Mouse (Mus musculus) natural killer cell, adult 2 months (primary cell): ENCODE results near the gene Gins1.
"Not testable (repeated sequence)": the region's sequence is repeated elsewhere in the genome, so short reads cannot be mapped to it uniquely, and the experiment has no call there.

Source experiments
- DNase-seq, 2 experiments: peaks; one replicate each; pipeline ENCODE4 v3.0.0; 2022; ENCODE audit warnings: low spot score in 2 of 2

Gene Gins1

DNA sequence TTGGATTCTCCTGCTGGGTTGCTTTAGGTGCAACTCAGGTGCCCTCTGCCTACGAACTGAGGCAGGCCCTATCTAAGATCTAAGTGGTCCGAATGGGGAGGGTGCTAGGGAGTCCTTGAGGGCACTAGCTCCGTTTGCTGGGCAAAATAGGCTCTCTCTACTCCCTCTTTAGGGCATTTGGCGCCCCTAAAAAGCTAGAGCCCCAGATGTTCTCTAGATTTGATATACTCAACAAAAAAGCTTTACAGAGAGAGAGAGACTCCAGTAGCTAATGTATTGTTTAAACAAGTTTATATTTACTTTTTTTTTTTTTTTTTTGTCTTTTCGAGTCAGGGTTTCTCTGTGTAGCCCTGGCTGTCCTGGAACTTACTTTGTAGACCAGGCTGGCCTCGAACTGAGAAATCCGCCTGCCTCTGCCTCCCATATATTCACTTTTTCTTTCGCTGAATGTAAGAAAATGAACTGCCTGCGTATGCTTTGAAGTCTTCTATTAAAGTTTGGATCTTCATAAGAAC lies at the start of gene Gins1:
Gins1 (plus strand) TSS at position 465 of the 515 bp plus-strand sequence.
- DNase-seq = no peak

DNA sequence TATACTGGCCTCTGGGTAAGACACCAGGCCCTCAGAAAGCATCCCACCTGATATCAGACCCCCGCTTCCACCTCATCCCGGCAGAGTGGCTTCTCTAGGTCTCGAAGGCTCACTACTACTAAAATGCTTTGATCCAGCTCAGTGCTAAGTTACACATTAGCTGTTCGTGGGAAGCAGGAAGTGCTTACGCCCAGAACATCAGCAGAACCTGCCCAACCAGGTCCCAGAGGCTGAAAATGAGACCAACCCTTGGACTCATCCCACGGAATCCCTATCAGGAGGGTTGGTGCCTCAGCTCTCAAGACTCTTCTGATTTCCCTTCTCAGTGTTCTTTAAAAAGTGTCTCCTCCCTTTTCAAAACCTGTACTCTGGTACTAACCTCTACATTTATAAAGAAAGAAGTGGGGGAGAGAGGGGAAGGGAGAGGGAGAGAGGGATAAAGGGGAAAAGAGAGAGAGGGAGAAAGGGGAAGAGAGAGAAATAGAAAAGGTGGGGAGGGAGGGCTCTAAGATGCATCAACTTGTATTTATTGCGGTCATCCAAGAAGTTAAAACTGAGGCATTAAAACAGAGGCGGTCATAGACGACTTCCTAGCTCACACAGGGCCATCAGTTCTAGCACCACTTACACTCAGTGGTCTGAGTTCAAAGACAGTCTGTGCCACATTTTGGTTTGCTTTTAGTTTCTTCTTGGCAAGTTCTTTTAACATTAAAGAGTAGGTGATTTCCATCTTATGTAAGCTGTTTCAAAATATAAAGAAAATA lies 46.3 kb upstream of the Gins1 start:
- no peak for DNase-seq

DNA sequence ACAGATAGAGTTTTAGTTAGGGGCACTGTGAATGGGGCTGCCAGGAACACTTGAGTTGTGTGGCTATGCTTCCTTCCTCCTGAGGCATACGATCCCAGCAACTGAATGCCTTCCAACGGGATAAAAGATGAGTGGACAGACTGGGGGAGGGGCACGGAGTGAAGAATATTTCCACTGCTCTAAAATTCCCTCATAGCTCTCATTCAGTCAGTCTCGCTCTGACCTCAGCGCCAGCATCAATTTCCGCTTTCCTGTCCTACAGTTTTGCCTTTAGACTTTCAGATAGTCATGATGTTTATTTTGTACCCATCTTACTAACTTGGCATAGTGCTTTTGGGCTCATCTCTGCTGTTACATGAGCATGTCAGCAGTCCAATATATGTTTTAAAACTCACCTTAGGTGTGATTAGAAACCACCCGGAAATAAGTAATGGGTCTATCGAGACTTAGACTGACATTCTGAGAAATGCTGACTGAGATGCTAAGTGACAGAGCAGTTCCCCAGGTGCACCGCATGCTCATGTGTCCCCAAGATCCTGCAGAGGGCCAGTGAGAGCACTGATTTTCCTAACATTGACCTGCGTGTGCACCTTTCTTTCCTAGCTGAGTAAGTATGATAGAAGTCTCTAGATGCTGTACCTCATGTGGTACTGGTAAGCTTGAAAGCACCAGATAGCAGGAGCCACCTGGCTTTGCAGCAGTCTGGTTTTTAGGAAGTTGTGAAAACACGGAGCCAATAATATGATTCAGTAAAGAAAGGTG lies 45.3 kb upstream of the Gins1 start:
- no peak for DNase-seq

DNA sequence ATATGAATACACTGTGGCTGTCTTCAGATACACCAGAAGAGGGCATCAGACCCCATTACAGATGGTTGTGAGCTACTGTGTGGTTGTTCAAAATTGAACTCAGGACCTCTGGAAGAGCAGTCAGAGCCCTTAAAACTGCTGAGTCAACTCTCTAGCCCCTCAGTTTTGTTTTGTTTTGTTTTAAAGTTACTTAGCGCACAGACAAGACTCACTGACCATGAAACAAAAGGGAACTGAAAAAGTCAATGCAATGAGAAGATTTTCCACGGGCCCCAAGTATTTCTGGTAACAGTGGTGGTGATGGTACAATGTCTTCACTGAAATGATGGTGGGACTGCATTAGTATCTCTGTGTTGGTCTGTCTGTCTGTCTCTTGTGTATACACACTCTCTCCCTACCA lies 44.1 kb upstream of the Gins1 start:
- DNase-seq = no peak

DNA sequence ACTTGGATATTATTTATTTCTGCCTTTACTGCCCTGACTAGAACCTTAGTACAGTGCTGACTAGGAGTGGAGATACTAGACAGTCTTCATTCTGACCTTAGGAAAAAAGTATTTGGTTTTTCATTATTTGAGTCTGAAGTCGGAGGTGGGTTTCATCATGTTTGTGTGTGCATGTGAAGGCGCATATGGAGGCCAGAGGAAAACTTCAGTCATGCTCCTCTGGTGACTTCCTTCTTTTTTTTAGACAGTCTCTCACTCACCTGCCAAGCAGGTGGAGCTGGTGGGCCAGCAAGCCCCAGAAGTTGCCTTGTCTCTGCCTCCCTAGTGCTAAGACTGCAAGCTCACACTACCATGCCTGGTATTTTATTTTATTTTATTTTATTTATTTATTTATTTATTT lies 38.2 kb upstream of the Gins1 start:
- no peak for DNase-seq

DNA sequence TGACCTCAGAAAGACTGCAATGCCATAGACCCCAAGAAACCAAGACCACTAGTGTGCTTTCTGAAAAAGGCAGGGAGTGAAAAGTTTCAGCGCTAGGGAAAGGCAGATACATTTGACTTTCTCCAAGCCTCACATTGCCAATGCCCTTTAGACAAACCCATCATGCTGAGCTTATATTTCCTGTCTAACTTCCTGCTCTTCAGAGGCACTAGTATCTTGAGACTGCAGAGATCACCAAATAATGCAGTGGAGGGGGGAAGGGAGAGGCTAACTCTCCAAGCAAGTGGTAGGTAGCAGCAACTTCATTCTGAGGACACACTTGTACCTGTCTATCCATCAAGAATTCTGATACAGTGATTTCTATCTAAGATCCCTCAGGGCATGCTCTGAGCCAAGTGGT lies 35.8 kb upstream of the Gins1 start:
- peak; percentile 2 to 8 for DNase-seq

DNA sequence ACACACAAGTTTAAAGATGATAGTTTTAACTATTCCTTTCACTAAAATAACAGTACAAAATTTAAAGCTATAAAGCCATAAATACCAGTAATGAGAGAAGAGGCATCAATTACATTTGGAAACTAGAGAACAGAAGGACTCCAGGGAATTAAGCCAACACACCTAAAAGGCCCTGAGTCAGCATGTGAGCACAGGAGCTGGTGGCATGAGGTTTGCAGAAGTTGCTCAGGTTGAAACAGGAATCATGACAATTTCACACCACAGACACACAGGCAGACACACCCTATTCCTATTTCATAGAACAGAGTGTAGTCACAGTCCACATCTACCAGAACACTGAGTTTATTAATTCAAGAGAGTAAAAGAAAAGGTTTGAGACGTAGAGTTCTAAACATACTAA lies 30.7 kb upstream of the Gins1 start:
- DNase-seq = no peak

DNA sequence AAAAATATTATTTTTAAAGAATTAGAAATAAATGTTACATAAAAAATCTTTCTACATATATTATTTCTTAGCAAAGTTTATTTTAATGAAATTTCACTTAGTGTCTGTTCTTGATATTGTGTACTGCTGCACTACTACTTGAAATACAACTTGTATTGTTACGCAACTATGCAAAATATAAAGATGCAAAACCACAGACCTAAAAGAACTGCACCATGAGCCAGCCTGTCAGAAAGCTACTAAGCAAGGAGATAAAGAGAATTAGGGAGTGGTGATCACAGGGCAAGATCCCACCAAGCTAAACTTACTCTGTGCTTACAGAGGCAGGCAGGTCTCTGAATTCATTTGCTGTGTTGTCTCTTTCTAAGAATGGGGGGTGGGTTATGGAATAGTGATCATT lies 30.0 kb upstream of the Gins1 start:
- DNase-seq = no peak

DNA sequence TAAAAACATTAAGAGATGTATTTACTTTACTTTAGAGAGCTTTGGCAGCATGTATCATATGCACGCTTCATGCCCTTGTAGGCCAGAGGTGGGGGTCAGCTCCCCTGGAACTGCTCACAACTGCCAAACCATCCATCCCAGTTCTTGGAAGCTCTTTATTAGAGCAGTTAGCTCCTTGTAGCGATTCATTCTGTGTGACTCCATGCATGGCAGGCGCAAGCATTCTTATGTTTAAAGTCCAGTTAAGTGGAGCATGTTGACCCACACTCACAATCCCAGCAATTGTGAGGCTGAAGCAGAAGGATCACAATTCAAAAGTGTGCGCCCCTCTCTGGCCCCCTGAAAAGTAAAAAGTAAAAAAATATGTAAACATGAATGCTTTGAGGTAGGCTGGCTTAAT lies 27.6 kb upstream of the Gins1 start:
- no peak for DNase-seq

DNA sequence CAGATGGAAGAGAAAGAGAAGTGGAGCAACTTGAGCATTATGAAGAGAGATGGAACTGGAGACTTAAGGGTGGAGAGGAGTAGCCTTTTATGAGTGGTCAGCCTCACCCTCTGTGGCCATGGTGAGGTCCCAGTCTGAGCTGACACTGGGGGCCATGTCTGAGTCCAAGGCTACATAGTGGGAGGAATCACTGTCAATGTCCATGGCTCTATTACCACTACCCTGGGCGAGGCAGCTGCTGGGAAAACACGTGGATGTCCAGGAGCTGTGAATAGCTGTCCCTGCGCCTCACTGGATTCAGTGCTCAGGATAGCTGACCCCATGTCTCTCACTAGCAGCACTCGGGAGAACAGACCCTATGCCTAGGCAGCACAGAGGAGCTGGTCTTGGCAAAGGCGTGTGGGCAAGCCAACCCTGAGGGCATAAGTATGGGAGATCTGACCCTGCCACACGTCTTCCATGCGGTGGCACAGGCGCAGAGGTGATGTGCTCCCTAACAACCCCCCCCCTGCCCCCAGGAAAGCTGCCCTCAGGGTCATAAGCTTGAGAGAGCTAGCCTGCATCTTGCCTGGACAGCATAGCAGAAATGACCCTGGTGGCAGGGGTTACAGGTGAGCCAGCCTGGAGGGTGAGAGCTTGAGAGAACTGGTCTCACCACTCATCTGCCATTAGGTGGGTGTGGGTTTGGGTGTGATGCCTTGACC lies 21.0 kb upstream of the Gins1 start:
- DNase-seq = no peak

DNA sequence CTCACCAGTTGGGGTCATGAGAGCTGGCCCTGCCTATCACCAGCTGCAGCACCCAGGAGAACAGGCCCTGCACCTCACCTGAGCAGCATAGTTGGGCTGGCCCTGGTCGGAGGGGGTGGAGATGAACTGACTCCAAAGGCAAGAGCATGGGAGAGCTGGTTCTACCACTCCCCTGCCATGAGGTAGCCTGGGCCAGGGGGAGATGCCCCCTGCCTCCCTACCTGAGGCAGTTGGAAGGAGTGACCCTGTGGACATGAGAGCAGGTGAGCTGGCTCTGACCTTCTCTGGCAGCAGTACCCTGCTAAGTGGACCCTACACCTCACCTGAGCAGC lies 20.5 kb upstream of the Gins1 start:
- no peak for DNase-seq

DNA sequence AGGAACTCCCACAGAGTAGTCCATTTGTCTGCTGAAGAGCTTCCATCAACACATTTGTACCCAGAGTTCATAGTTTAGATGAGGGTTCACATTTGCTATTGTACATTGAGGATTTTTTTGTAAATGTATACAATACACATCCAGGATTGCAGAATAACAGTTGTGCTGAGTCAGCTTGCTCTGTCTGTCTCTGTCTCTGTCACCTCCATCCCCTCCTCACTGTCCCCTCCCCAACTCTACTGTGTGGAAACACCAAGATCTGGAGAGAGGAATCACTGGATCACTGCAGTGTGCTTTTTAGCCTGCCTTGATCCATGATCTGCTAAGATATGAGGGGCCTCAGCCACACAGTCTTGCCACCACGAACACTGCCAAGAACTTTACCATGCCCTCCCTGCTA lies 19.4 kb upstream of the Gins1 start:
- DNase-seq = no peak

DNA sequence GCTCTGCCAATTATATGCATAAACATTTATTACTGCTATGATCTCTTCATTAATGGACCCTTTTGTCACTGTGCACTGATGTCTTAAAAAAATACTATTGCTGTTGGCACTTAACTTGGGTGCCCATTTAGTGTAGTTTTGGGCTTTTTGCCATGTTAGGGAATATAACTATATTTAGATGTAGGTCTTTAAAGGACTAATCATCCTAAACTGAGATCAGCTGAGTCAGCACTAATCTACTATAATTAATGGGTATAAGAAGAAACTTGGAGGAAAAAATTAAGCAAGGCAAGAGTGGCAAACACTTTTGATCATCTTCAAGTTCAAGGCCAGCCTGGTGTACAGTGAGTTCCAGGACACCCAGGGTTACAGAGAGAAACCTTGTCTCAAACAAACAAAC lies 18.9 kb upstream of the Gins1 start:
- DNase-seq = no peak

DNA sequence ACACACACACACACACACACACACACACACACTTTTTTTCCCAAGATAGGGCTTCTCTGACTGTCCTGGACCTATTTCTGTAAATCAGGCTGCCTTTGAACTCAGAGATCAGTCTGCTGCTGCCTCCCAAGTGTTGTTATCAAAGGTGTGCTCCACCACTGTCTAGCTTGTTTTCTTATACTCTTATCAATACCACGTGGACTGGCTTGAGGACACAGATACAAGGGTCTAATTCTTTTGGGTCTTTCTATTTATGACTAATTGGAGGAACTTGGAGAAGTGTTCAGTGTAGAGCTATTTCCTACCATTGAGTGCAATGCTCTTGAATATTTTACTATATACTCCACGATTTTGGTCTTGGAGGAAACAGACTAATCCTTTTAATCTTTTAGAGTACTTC lies 17.8 kb upstream of the Gins1 start:
- DNase-seq = no peak

DNA sequence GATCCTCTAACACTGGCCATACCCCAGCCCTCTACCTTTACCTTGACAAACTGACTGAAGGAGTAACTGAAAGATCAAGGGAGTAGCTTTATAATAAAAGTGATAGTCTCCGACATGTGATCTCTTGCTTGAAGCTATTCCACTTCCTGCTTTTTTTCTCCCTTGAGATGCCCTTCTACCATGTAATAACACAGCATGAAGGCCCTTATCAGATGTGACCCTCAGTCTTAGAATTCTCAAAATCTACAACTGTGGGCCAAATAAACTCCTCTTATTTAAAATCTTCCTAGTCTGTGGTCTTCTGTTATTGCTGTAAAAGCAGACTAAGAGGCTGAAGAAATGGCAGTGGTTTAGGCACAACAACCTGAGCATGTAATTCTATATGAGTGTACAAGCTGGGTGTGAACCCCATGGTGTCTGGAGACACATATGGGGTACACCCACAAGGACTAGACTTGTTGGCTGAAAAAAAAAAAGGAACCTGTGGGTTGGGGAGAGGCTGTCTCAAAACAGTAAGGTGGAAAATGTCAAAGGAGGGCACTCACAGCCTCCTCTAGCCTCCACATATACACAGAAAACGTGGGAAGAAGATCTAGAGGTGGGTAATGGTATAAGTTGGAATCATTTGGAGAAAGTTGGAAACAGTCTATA lies 10.5 kb upstream of the Gins1 start:
- no peak for DNase-seq

DNA sequence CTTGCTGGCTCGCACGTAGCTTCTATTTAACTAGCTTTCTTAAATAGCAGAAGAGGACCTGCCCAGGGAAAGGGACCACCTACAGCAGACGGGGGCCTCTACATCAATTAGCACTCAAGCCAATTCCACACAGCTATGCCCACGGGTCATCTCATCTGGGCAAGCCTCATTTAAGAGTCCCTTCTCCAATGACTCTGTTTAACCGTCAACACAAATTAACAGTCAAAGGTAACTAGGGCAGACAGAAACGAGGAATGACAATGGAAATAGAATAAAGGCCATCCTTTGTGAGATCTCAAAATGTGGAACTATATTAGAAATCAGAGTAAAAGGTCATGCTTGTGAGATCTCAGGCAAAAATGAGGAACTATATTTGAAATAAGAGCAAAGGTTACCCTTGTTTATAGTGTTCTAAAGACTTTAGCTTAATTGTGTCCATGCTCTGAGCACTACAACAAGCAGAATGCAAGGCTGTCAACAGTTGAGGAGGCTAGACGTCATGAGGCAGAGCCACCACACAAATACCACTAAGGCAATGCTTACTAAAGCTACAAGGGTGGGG lies 9.4 kb upstream of the Gins1 start:
- no peak for DNase-seq

DNA sequence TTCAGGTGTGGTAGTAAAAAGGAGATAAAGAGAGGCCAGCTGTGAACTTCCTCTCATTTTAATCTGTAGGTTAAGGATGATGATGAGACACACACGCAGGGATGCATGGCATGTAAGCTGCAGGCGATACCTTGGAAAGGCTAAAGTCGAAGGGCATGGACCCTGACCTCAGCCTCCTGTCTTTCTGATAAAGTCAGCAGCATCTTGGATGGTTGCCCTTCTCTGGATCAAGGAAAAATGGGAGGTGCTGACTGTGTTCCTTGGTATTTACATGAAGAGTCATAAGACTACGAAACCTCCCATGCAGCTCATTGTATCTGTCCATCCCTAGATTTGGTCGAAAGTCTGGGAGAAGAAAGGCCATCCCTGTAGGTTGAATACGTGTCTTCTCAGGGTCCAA lies 4.9 kb upstream of the Gins1 start:
- no peak for DNase-seq

DNA sequence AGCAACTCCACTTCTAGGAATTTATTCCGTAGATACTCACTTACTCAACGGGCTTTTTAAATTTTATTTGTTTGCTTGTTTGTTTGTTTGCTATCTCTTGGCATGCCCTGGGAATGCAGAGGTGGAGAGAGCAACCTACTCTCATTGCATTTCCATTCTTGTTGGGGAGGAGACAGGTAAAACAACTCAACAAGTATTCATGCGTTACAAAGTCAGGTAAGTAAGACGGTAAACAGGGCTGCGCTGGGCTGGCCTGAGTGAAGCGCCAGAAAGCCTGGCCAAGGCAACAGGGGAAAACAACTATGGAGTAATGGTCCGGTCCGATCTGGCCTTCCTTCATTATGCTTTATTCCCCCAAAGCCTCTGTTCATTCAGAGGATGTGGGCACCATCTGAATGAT lies 2.9 kb upstream of the Gins1 start:
- no peak for DNase-seq

DNA sequence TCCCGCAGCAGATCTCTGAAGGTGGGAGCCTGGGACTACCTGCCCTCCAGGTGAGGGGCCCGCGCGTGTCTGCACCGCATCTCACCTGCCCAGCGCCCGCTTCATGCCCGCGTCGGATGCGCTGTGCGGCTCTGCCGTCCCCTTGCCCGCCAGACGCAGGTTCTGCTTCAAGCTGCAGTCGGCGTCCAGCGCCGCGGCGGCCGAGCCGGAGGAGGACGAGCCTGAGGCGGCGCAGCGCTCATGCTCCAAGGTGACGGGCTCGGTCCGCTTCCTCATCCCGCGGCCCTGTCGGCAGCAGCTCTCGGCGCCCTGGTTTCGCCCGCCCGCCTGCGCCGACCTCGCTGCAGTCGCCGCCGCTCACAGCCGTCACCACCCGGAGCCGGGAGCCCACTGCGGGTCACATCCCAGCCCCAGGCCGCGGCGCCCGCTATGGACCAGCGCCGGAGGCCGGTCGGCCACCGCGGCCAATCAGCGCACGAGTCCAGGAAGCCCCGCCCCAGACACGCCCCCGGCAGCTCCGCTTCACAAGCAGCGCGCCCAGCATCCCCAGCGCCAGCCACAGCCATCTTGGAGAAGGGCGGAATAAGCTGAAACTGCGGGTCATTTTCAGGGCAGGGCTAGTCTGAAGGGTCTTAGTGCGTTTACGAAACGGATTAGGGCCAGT lies 796 bp upstream of the Gins1 start, which contains the start of gene Abhd12:
Abhd12 (minus strand) TSS at position 470 of the 664 bp plus-strand sequence.
- peak; percentile 95 to 96 for DNase-seq

DNA sequence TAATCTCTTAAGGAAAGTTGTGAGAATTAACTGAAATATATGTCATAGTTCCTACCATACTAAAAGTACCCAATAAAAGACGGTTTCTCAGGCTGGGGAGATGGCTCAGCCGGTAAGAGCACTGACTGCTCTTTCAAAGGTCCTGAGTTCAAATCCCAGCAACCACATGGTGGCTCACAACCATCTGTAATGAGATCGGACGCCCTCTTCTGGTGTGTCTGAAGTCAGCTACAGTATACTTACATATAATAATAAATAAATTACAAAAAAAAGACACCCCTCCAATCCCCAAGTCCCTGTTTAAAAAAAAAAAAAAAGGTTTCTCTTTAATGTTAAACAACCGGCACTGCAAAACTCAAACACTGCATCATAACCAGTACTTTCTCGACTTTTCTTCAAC lies 3.7 kb downstream of the Gins1 start:
- DNase-seq = not testable (repeated sequence)

DNA sequence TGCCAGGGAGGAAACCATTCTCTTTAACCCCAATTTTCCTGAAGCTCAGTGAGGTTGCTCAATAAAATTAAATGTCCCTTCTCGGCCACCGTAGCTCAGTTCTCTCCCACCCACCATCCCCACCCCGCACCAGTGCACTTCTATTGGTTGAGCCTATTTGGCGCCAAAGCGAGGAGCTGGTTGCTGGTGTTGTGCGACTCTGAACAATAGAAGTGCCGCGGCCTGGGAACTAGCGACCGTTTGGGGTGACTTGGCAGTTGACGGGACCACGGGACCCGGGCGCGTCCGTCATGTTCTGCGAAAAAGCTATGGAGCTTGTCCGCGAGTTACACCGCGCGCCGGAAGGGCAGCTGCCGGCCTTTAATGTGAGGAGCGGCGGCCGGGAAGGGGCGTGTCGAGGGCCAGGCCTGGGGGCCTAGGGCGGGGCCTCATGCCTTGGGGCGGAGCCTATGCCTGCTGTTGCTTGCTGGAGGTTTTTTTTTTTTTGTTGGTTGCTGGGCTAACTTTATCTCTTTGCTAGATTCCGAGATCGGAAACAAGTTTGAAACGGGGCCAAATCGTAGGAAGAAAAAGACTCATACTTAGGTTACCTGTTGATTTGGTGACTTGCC lies 4.3 kb downstream of the Gins1 start:
- peak; percentile 94 for DNase-seq
